Mouse (Mus musculus) urinary bladder, postnatal 4 days (tissue): Measurements from ENCODE around the gene Lsamp.

Source experiments
- DNase-seq, 2 experiments: peaks; one replicate each; pipeline ENCODE4 v3.0.0; 2021 to 2022; ENCODE audit warnings: low spot score in 2 of 2

Lsamp gene

GRCm38 (mm10) chr16:41242841-41243240, 1258.7 kb downstream of the Lsamp start:
- DNase-seq: no peak

GRCm38 (mm10) chr16:41244711-41245110, 1260.5 kb downstream of the Lsamp start:
- DNase-seq: no peak

GRCm38 (mm10) chr16:41258145-41259035, 1274.2 kb downstream of the Lsamp start:
- DNase-seq: peak in 1 of 2 experiments; percentile 65

GRCm38 (mm10) chr16:41275999-41276671, 1292.0 kb downstream of the Lsamp start:
- no peak for DNase-seq

- DNase-seq: no peak
Observed at GRCm38 (mm10) chr16:41317992-41318391, 1333.8 kb downstream of the Lsamp start.

- DNase-seq: no peak
Observed at GRCm38 (mm10) chr16:41343431-41343830, 1359.3 kb downstream of the Lsamp start.

GRCm38 (mm10) chr16:41365138-41365537, 1381.0 kb downstream of the Lsamp start:
- DNase-seq: no peak

- DNase-seq: no peak
Observed at GRCm38 (mm10) chr16:41383702-41384101, 1399.5 kb downstream of the Lsamp start.

- no peak for DNase-seq
Observed at GRCm38 (mm10) chr16:41384288-41384687, 1400.1 kb downstream of the Lsamp start.

GRCm38 (mm10) chr16:41408850-41409249, 1424.7 kb downstream of the Lsamp start:
- DNase-seq: no peak

- no peak for DNase-seq
Observed at GRCm38 (mm10) chr16:41410671-41411070, 1426.5 kb downstream of the Lsamp start.

GRCm38 (mm10) chr16:41417363-41417762, 1433.2 kb downstream of the Lsamp start:
- no peak for DNase-seq

- DNase-seq: no peak
Observed at GRCm38 (mm10) chr16:41467391-41467790, 1483.2 kb downstream of the Lsamp start.

GRCm38 (mm10) chr16:41478694-41479093, 1494.5 kb downstream of the Lsamp start:
- no peak for DNase-seq

GRCm38 (mm10) chr16:41481832-41482231, 1497.7 kb downstream of the Lsamp start:
- DNase-seq: no peak

GRCm38 (mm10) chr16:41510915-41511552, 1526.9 kb downstream of the Lsamp start:
- DNase-seq: no peak

GRCm38 (mm10) chr16:41521566-41521965, 1537.4 kb downstream of the Lsamp start:
- no peak for DNase-seq

- DNase-seq: no peak
Observed at GRCm38 (mm10) chr16:41524266-41524665, 1540.1 kb downstream of the Lsamp start.

- no peak for DNase-seq
Observed at GRCm38 (mm10) chr16:41532661-41533551, 1548.7 kb downstream of the Lsamp start.

GRCm38 (mm10) chr16:41533686-41534085, 1549.5 kb downstream of the Lsamp start:
- DNase-seq: no peak

- no peak for DNase-seq
Observed at GRCm38 (mm10) chr16:41535806-41536205, 1551.6 kb downstream of the Lsamp start.
